16 mouse cellular contexts compared by ENCODE assay signal in the genomic region with DNA sequence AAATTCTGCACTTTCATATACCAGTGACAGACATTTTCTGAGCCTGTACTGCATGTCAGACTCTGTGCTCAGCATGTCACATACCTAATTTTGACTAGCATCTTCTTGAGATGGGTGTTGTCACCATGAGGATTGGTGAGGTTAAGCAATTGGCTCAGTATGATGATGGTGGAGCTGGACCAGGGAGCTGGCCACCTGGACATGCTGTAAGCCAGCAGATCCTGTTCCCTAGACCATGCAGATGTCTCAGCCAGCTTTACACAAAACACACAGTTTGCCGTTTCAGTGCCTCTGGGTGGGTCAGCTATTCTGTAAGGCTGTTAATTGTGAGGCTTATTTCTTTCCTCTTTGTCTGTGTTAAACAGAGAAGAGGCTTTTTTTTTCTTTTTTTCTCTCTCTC. TPM values are rescaled to one million over a fixed set of nuclear protein-coding genes. Genes with fewer than 3 reads are reported as not detected.
DNase-seq lines count a peak whose midpoint lies in the region; ATAC-seq and TF ChIP-seq lines count a peak whose summit lies in the region.
"Had no signal": no experiment of that assay in that cellular context is flagged by ENCODE, and none has a peak within 500 bp of the region (broad histone marks: within the 10 kb centered on the region; RNA-seq: fewer than 3 reads in every experiment).

No protein-coding gene starts in this region.

- no peak overlapping the region for H3K4me2 ChIP-seq in midbrain, embryonic 13.5 days (replicated peaks)
- no peak overlapping the region for H3K4me2 ChIP-seq in forebrain, postnatal 0 days (ENCODE audit: low read depth)
- H3K4me2 ChIP-seq in neural tube, embryonic 14.5 days (ENCODE audit: low read depth, low read length) = no peak overlapping the region
- H3K4me2 ChIP-seq: embryonic facial prominence, embryonic 12.5 days; heart, embryonic 15.5 days had no signal

- peak overlapping the region; percentile 15; the same call in 1 of the 2 replicates for H3K9ac ChIP-seq in midbrain, embryonic 13.5 days (replicated peaks)
- no peak overlapping the region for H3K9ac ChIP-seq in forebrain, postnatal 0 days
- 0 out of 2 replicates have a peak overlapping the region, but pooled peaks have one; percentile 29 for H3K9ac ChIP-seq in neural tube, embryonic 14.5 days (replicated peaks; ENCODE audit: low read depth, low read length)
- H3K9ac ChIP-seq: embryonic facial prominence, embryonic 12.5 days; heart, embryonic 15.5 days had no signal

- H3K9me3 ChIP-seq in midbrain, embryonic 13.5 days = no peaks in the 10 kb centered on the region
- no peaks in the 10 kb centered on the region for H3K9me3 ChIP-seq in midbrain, embryonic 10.5 days (replicated peaks)
- no peaks in the 10 kb centered on the region for H3K9me3 ChIP-seq in forebrain, postnatal 0 days (ENCODE audit: low read length)
- H3K9me3 ChIP-seq in neural tube, embryonic 14.5 days (ENCODE audit: control insufficient read depth, low read length) = no peaks in the 10 kb centered on the region
- H3K9me3 ChIP-seq: embryonic facial prominence, embryonic 12.5 days; G1E; heart, embryonic 15.5 days had no signal

- 52% methylated on average over 1 of the region's 1 CpGs for WGBS in midbrain, embryonic 13.5 days
- 58% methylated on average over 1 of the region's 1 CpGs for WGBS in midbrain, embryonic 10.5 days
- WGBS in forebrain, postnatal 0 days = 5% methylated on average over 1 of the region's 1 CpGs
- 16% methylated on average over 1 of the region's 1 CpGs for WGBS in neural tube, embryonic 14.5 days

- no peaks in the 10 kb centered on the region for H3K27me3 ChIP-seq in midbrain, embryonic 13.5 days
- H3K27me3 ChIP-seq in midbrain, embryonic 10.5 days (ENCODE audit: low read depth, poor library complexity, severe bottlenecking) = no peaks in the 10 kb centered on the region
- H3K27me3 ChIP-seq in forebrain, postnatal 0 days (ENCODE audit: insufficient read depth, low read length) = no peaks in the 10 kb centered on the region
- H3K27me3 ChIP-seq in neural tube, embryonic 14.5 days (ENCODE audit: control insufficient read depth, insufficient read depth, low read length) = no peaks in the 10 kb centered on the region
- H3K27me3 ChIP-seq: embryonic facial prominence, embryonic 12.5 days; heart, embryonic 15.5 days had no signal

- H3K27ac ChIP-seq in gastrocnemius, adult 2 months = peak overlapping the region; percentile 49; the same call in 1 of the 2 replicates
- H3K27ac ChIP-seq in midbrain, embryonic 13.5 days = peak overlapping the region; percentile 57
- H3K27ac ChIP-seq in midbrain, embryonic 10.5 days (replicated peaks) = no peak overlapping the region
- H3K27ac ChIP-seq in forebrain, postnatal 0 days (ENCODE audit: low read depth, low read length) = peak overlapping the region; percentile 36; the same call in 1 of the 2 replicates
- H3K27ac ChIP-seq in neural tube, embryonic 14.5 days (ENCODE audit: low read depth, low read length) = peak overlapping the region; percentile 17; the same call in 1 of the 2 replicates
- H3K27ac ChIP-seq: embryonic facial prominence, embryonic 12.5 days; heart, embryonic 15.5 days; macrophage had no signal

- no peak overlapping the region for H3K4me3 ChIP-seq in gastrocnemius, adult 2 months
- no peak overlapping the region for H3K4me3 ChIP-seq in midbrain, embryonic 13.5 days (replicated peaks)
- H3K4me3 ChIP-seq in midbrain, embryonic 10.5 days = no peak overlapping the region
- H3K4me3 ChIP-seq in forebrain, postnatal 0 days (ENCODE audit: low read depth, low read length) = no peak overlapping the region
- H3K4me3 ChIP-seq in neural tube, embryonic 14.5 days (ENCODE audit: low read depth, low read length) = no peak overlapping the region
- H3K4me3 ChIP-seq: embryonic facial prominence, embryonic 12.5 days; heart, embryonic 15.5 days had no signal

- intact Hi-C loops in gastrocnemius, adult 2 months (cut with DNase I) = no loop called here
- intact Hi-C loops in gastrocnemius, postnatal 14 days (cut with DNase I; ENCODE audit: low total_unique reads) = no loop called here

- ATAC-seq in midbrain, embryonic 13.5 days = no peak
- peak; percentile 21; the same call in 1 of the 2 replicates for ATAC-seq in forebrain, postnatal 0 days
- ATAC-seq in neural tube, embryonic 14.5 days (ENCODE audit: low read depth) = no peak

- peak; percentile 38 for DNase-seq in gastrocnemius, adult 2 months
- no peak for DNase-seq in gastrocnemius, postnatal 14 days
- no peak for DNase-seq in midbrain, embryonic 10.5 days (ENCODE audit: low spot score)
- DNase-seq in forebrain, postnatal 0 days = no peak
- no peak for DNase-seq in adrenal gland, postnatal 25 days
- no peak for DNase-seq in kidney, adult 8-10 months
- DNase-seq: adrenal gland, adult 8-10 months; liver; lung, adult 18-20 months; thymus, postnatal 4 days had no signal

- no peaks in the 10 kb centered on the region for H3K36me3 ChIP-seq in midbrain, embryonic 13.5 days
- peaks cover 12% of the 10 kb centered on the region for H3K36me3 ChIP-seq in midbrain, embryonic 10.5 days
- H3K36me3 ChIP-seq in forebrain, postnatal 0 days (ENCODE audit: insufficient read depth) = no peaks in the 10 kb centered on the region; the same call in 1 of the 2 replicates
- no peaks in the 10 kb centered on the region for H3K36me3 ChIP-seq in neural tube, embryonic 14.5 days (ENCODE audit: control insufficient read depth, insufficient read depth, low read length)
- H3K36me3 ChIP-seq: heart, embryonic 15.5 days had no signal

- TF ChIP-seq CTCF in gastrocnemius, adult 2 months (IDR thresholded peaks at IDR 0.05) = no peak
- no peak for TF ChIP-seq CTCF in forebrain, postnatal 0 days (IDR thresholded peaks at IDR 0.05; ENCODE audit: low read depth)

- peaks cover 41% of the 10 kb centered on the region for H3K4me1 ChIP-seq in midbrain, embryonic 13.5 days (replicated peaks)
- H3K4me1 ChIP-seq in midbrain, embryonic 10.5 days = peaks cover 25% of the 10 kb centered on the region
- peaks cover 6% of the 10 kb centered on the region; the same call in 1 of the 2 replicates for H3K4me1 ChIP-seq in forebrain, postnatal 0 days (ENCODE audit: insufficient read depth)
- H3K4me1 ChIP-seq in neural tube, embryonic 14.5 days (ENCODE audit: control insufficient read depth, insufficient read depth, low read length) = peaks cover 35% of the 10 kb centered on the region

RNA-seq across cellular contexts. Expression of a gene that starts 31.2 kb away (rescaled TPM):
- total RNA-seq in gastrocnemius, adult 2 months (2021) = 100 to 1,000 TPM; 111 to 119 TPM
- 10 to 100 TPM; 91.1 to 97.2 TPM for total RNA-seq in gastrocnemius, postnatal 14 days (2021)
- 22.2 and 27.2 TPM in 2 replicates for polyA plus RNA-seq in midbrain, embryonic 13.5 days (2015; fragmentation: Nextera tagmentation; extraction: Ambion mirVana)
- 13.1 and 13.8 TPM in 2 replicates for polyA plus RNA-seq in midbrain, embryonic 10.5 days (2016; fragmentation: Nextera tagmentation; extraction: Ambion mirVana)
- total RNA-seq in forebrain, postnatal 0 days (2014; rRNA removed) = 176 and 191 TPM in 2 replicates
- 28.9 and 29.4 TPM in 2 replicates for polyA plus RNA-seq in forebrain, postnatal 0 days (2015; fragmentation: Nextera tagmentation; extraction: Ambion mirVana)
- polyA plus RNA-seq in neural tube, embryonic 14.5 days (2014; fragmentation: Nextera tagmentation; extraction: Ambion mirVana) = 15.5 and 16.6 TPM in 2 replicates
- total RNA-seq in adrenal gland, postnatal 25 days (2021) = 221 and 247 TPM in 2 replicates
